Mouse (Mus musculus): ENCODE measurements around the gene Cxcr5. TPM values are rescaled to one million over a fixed set of nuclear protein-coding genes. Genes with fewer than 3 reads are reported as not detected.

The Cxcr5 gene
- polyA plus RNA-seq, 1 experiment from 2014 or later: 0.06 TPM

DNA sequence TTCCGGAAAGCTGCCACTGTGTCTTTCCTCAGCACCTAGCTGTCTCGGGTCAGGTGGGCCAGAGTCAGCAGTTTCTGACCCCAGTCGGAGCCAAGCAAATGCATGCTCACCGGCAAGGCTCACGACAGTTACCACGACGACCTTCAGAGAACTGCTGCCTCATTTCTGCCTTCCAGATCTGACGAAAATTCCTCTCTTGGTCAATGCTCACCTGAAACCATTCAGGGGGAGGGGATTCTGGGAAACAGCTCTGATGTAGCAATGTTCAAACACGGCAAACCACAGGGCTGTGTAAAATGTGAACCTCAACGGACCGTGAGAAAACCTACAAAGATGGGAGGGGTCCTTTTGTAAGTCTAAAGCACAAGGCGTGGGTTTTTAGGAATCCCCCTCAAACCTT, 1.3 kb upstream of the Cxcr5 start:
- Histone ChIP-seq H3K4me3 (ENCODE audit: low read depth, low read length) (no peak overlapping the region), H3K27ac (ENCODE audit: low read depth, low read length) (no peak overlapping the region), H3K4me1 (ENCODE audit: control insufficient read depth, insufficient read depth, low read length) (no peaks in the 10 kb centered on the region), H3K4me2 (no peak overlapping the region), H3K27me3 (ENCODE audit: control insufficient read depth, insufficient read depth, low read length) (no peaks in the 10 kb centered on the region), H3K36me3 (ENCODE audit: control insufficient read depth, insufficient read depth, low read length) (no peaks in the 10 kb centered on the region), H3K9me3 (replicated peaks; ENCODE audit: control insufficient read depth, low read length) (no peaks in the 10 kb centered on the region), H3K9ac (ENCODE audit: low read depth, low read length) (no peak overlapping the region)
- 55% methylated on average over 12 of the region's 12 CpGs for WGBS (ENCODE audit: insufficient replicate concordance)
- no peak for ATAC-seq (replicated peaks; ENCODE audit: insufficient number of reproducible peaks, low FRiP score, low TSS enrichment)

DNA sequence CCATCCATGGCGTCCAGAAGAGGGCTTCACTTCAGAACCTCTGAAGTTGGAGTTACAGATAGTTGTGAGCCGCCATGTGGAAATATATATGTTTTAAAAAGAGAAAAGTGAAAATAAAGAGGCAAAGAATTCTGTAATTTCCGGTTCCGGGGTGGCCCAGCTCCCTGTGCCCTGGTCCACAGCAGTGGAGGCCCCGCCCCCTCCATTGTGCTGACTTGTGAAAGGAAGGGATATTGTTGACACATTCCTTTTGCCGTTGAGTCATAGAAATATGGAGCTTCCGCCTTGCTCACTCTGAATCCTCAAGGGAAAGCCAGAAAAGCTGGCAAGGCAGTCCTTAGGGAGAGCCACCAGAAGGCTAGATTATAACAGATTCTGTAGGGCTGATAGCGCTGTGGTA, 9.5 kb downstream of the Cxcr5 start:
- no peaks in the 10 kb centered on the region for H3K27me3 ChIP-seq (ENCODE audit: control insufficient read depth, insufficient read depth, low read length)
- no peak overlapping the region for H3K4me2 ChIP-seq
- H3K9ac ChIP-seq (ENCODE audit: low read depth, low read length): no peak overlapping the region
- ATAC-seq (replicated peaks; ENCODE audit: insufficient number of reproducible peaks, low FRiP score, low TSS enrichment): no peak
- no peaks in the 10 kb centered on the region for H3K36me3 ChIP-seq (ENCODE audit: control insufficient read depth, insufficient read depth, low read length)
- H3K4me3 ChIP-seq (ENCODE audit: low read depth, low read length): no peak overlapping the region
- no peaks in the 10 kb centered on the region for H3K4me1 ChIP-seq (ENCODE audit: control insufficient read depth, insufficient read depth, low read length)
- no peak overlapping the region for H3K27ac ChIP-seq (ENCODE audit: low read depth, low read length)
- 0 out of 2 replicates have a peak, but pooled peaks cover 2% of the 10 kb centered on the region for H3K9me3 ChIP-seq (replicated peaks; ENCODE audit: control insufficient read depth, low read length)
- 70% methylated on average over 8 of the region's 8 CpGs for WGBS (ENCODE audit: insufficient replicate concordance)

- ATAC-seq (replicated peaks; ENCODE audit: insufficient number of reproducible peaks, low FRiP score, low TSS enrichment): no peak
- Histone ChIP-seq H3K4me2 (no peak overlapping the region), H3K4me1 (ENCODE audit: control insufficient read depth, insufficient read depth, low read length) (no peaks in the 10 kb centered on the region), H3K36me3 (ENCODE audit: control insufficient read depth, insufficient read depth, low read length) (no peaks in the 10 kb centered on the region), H3K9ac (ENCODE audit: low read depth, low read length) (no peak overlapping the region), H3K9me3 (replicated peaks; ENCODE audit: control insufficient read depth, low read length) (0 out of 2 replicates have a peak, but pooled peaks cover 2% of the 10 kb centered on the region), H3K27ac (ENCODE audit: low read depth, low read length) (no peak overlapping the region), H3K4me3 (ENCODE audit: low read depth, low read length) (no peak overlapping the region), H3K27me3 (ENCODE audit: control insufficient read depth, insufficient read depth, low read length) (no peaks in the 10 kb centered on the region)
- 88% methylated on average over 10 of the region's 10 CpGs for WGBS (ENCODE audit: insufficient replicate concordance)
These were observed 10.5 kb downstream of the Cxcr5 start for GRCm38 (mm10) chr9:44551138-44551537.

- no peaks in the 10 kb centered on the region for H3K36me3 ChIP-seq (ENCODE audit: control insufficient read depth, insufficient read depth, low read length)
- 0 out of 2 replicates have a peak, but pooled peaks cover 2% of the 10 kb centered on the region for H3K9me3 ChIP-seq (replicated peaks; ENCODE audit: control insufficient read depth, low read length)
- H3K27ac ChIP-seq (ENCODE audit: low read depth, low read length): no peak overlapping the region
- H3K4me1 ChIP-seq (ENCODE audit: control insufficient read depth, insufficient read depth, low read length): no peaks in the 10 kb centered on the region
- H3K9ac ChIP-seq (ENCODE audit: low read depth, low read length): no peak overlapping the region
- no peak overlapping the region for H3K4me3 ChIP-seq (ENCODE audit: low read depth, low read length)
- 88% methylated on average over 8 of the region's 8 CpGs for WGBS (ENCODE audit: insufficient replicate concordance)
- H3K4me2 ChIP-seq: no peak overlapping the region
- ATAC-seq (replicated peaks; ENCODE audit: insufficient number of reproducible peaks, low FRiP score, low TSS enrichment): no peak
- H3K27me3 ChIP-seq (ENCODE audit: control insufficient read depth, insufficient read depth, low read length): no peaks in the 10 kb centered on the region
These were observed 13.1 kb downstream of the Cxcr5 start for GRCm38 (mm10) chr9:44548412-44549152.

GRCm38 (mm10) chr9:44544986-44545385, 16.7 kb downstream of the Cxcr5 start:
- Histone ChIP-seq H3K27ac (ENCODE audit: low read depth, low read length) (no peak overlapping the region), H3K4me3 (ENCODE audit: low read depth, low read length) (no peak overlapping the region), H3K9me3 (replicated peaks; ENCODE audit: control insufficient read depth, low read length) (0 out of 2 replicates have a peak, but pooled peaks cover 2% of the 10 kb centered on the region), H3K9ac (ENCODE audit: low read depth, low read length) (no peak overlapping the region), H3K36me3 (ENCODE audit: control insufficient read depth, insufficient read depth, low read length) (no peaks in the 10 kb centered on the region), H3K4me2 (no peak overlapping the region), H3K27me3 (ENCODE audit: control insufficient read depth, insufficient read depth, low read length) (no peaks in the 10 kb centered on the region), H3K4me1 (ENCODE audit: control insufficient read depth, insufficient read depth, low read length) (no peaks in the 10 kb centered on the region)
- WGBS (ENCODE audit: insufficient replicate concordance): 68% methylated on average over 3 of the region's 3 CpGs
- ATAC-seq (replicated peaks; ENCODE audit: insufficient number of reproducible peaks, low FRiP score, low TSS enrichment): no peak

DNA sequence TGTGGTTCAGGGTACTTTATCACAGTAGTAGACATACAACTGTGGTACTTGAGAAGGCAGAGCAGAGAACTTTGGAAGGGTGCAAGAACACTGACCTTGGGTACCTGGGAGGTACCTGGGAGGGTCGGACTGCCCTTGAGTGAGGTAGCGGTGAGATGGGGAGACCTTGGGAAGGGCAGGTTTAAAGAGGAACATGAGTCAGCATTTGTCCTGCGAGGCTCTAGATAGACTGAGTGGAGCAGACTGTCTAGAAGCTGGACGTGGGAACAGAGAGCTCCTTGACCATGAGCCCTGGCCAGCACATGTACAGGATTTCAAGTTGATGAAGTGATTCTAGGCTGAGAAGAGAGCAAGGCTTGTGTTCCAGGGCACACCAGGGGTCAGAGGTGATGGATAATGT, 19.3 kb downstream of the Cxcr5 start:
- Histone ChIP-seq H3K9me3 (replicated peaks; ENCODE audit: control insufficient read depth, low read length) (no peaks in the 10 kb centered on the region), H3K9ac (ENCODE audit: low read depth, low read length) (no peak overlapping the region), H3K27me3 (ENCODE audit: control insufficient read depth, insufficient read depth, low read length) (no peaks in the 10 kb centered on the region), H3K36me3 (ENCODE audit: control insufficient read depth, insufficient read depth, low read length) (no peaks in the 10 kb centered on the region), H3K27ac (ENCODE audit: low read depth, low read length) (no peak overlapping the region), H3K4me1 (ENCODE audit: control insufficient read depth, insufficient read depth, low read length) (peaks cover 6% of the 10 kb centered on the region), H3K4me3 (ENCODE audit: low read depth, low read length) (no peak overlapping the region), H3K4me2 (no peak overlapping the region)
- WGBS (ENCODE audit: insufficient replicate concordance): 53% methylated on average over 4 of the region's 4 CpGs
- ATAC-seq (replicated peaks; ENCODE audit: insufficient number of reproducible peaks, low FRiP score, low TSS enrichment): no peak

DNA sequence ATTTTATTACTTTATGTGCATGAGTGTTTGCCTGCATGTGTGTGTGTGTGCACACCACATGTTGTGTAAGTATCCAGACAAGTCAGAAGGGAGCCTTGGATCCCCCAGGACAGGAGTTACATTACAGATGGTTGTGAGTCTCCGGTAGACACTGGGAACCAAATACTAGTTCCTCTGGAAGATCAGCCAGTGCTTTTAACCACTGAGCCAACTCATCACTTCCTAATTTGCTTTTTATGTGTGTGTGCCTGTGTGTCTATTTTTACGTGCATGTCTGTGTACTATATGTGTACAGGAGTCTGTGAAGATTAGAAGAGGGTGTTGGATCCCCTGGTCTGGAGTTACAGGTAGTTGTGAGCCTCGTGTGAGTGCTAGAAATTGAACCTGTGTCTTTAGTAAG, 21.0 kb downstream of the Cxcr5 start:
- H3K27ac ChIP-seq (ENCODE audit: low read depth, low read length): no peak overlapping the region
- H3K4me1 ChIP-seq (ENCODE audit: control insufficient read depth, insufficient read depth, low read length): peaks cover 8% of the 10 kb centered on the region
- no peak for ATAC-seq (replicated peaks; ENCODE audit: insufficient number of reproducible peaks, low FRiP score, low TSS enrichment)
- no peaks in the 10 kb centered on the region for H3K36me3 ChIP-seq (ENCODE audit: control insufficient read depth, insufficient read depth, low read length)
- no peaks in the 10 kb centered on the region for H3K9me3 ChIP-seq (replicated peaks; ENCODE audit: control insufficient read depth, low read length)
- no peak overlapping the region for H3K4me2 ChIP-seq
- no peak overlapping the region for H3K9ac ChIP-seq (ENCODE audit: low read depth, low read length)
- H3K4me3 ChIP-seq (ENCODE audit: low read depth, low read length): no peak overlapping the region
- no peaks in the 10 kb centered on the region for H3K27me3 ChIP-seq (ENCODE audit: control insufficient read depth, insufficient read depth, low read length)
- 81% methylated on average over 3 of the region's 3 CpGs for WGBS (ENCODE audit: insufficient replicate concordance)

GRCm38 (mm10) chr9:44539816-44540421, 21.8 kb downstream of the Cxcr5 start:
- Histone ChIP-seq H3K27me3 (ENCODE audit: control insufficient read depth, insufficient read depth, low read length) (no peaks in the 10 kb centered on the region), H3K36me3 (ENCODE audit: control insufficient read depth, insufficient read depth, low read length) (no peaks in the 10 kb centered on the region), H3K4me3 (ENCODE audit: low read depth, low read length) (no peak overlapping the region), H3K27ac (ENCODE audit: low read depth, low read length) (no peak overlapping the region), H3K9me3 (replicated peaks; ENCODE audit: control insufficient read depth, low read length) (no peaks in the 10 kb centered on the region), H3K9ac (ENCODE audit: low read depth, low read length) (no peak overlapping the region), H3K4me2 (no peak overlapping the region), H3K4me1 (ENCODE audit: control insufficient read depth, insufficient read depth, low read length) (peaks cover 8% of the 10 kb centered on the region)
- 76% methylated on average over 2 of the region's 2 CpGs for WGBS (ENCODE audit: insufficient replicate concordance)
- no peak for ATAC-seq (replicated peaks; ENCODE audit: insufficient number of reproducible peaks, low FRiP score, low TSS enrichment)

All from heart, embryonic 11.5 days (tissue).